Mouse (Mus musculus) urinary bladder, postnatal 14 days (tissue): ENCODE data around the gene Ccl27a.

Experiments
- DNase-seq: peaks from one replicate; pipeline ENCODE4 v3.0.0; 2021; ENCODE audit warnings: low spot score

The Ccl27a gene

GRCm38 (mm10) chr4:41755338-41756305 lies 18.4 kb downstream of the Ccl27a start, which contains the start of gene Sigmar1:
Gene Sigmar1, minus strand, starts transcription at chr4:41756157.
- peak; percentile 86 for DNase-seq

DNA sequence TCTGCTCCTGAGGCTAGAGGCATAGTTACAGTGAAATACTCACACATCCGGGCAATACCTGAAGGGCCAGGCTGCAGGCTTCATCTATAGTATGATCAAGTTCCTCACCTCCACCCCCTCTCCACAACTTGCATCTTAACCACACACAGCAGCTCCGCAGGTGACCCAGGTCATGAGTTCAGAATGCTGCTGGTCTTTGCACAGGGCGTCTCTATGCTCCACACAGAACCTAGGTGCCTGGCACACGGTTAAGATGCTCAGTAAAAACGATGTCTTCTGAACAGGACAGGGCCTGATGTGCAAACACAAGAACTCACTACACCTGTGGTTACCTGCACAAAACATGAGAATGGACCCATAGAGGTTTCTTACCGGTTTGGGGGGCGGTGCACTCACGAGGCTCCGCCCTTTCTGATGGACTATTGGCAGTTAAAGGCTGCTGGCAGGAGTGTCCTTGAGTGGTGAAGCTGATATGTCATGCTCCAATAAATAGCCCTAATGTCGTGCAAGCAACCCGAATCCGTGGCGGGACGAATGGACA lies 19.2 kb downstream of the Ccl27a start, which contains the start of gene Galt:
Galt (plus strand) TSS at position 432 of the 541 bp plus-strand sequence.
- peak; percentile 67 for DNase-seq

DNA sequence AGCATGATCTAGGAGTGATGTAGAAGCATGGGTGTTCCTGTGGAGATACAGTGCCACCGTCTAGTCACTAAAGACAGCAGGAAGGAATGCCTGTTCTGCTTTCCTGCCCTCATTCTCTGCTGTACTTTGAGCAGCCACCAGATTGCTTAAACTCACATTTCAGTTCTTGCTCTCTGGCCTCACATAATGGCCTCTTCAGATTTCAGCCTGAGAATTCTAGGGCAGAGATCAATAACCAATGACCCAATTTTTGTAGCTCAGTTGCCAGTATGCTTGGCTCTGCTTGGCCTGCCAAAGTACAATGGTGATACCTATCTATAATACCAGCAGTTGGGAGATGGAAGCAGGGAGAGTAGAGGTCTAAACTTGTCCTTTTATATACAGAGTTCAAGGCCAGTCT lies 29.0 kb downstream of the Ccl27a start:
- DNase-seq = no peak

DNA sequence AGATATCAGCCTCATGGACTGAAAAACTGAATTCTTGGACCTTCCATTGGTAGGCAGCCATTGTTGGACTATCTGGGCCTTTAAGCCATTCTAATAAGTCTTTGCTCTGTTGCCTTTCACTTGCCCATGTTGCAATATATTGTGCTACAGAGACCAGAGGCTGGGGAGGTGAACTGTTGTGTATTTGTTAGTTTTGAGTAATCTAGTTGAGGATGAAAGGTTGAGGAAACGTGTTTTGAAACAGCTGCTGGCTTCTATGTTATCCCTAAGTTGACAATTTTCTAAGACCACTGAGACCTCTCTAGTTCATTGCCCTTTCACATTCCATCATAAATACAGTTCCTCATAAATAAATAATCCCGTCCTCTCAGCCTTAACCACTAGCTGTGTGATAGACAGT lies 29.9 kb downstream of the Ccl27a start:
- no peak for DNase-seq

GRCm38 (mm10) chr4:41741158-41741560 lies 32.9 kb downstream of the Ccl27a start:
- DNase-seq = peak; percentile 92

GRCm38 (mm10) chr4:41740380-41741157 lies 33.5 kb downstream of the Ccl27a start:
- no peak for DNase-seq

- no peak for DNase-seq
Observed at GRCm38 (mm10) chr4:41739260-41739659, 34.8 kb downstream of the Ccl27a start.

- DNase-seq = no peak
Observed at GRCm38 (mm10) chr4:41738256-41738603, 35.8 kb downstream of the Ccl27a start.

- peak; percentile 78 for DNase-seq
Observed at GRCm38 (mm10) chr4:41737602-41738255, 36.3 kb downstream of the Ccl27a start.

DNA sequence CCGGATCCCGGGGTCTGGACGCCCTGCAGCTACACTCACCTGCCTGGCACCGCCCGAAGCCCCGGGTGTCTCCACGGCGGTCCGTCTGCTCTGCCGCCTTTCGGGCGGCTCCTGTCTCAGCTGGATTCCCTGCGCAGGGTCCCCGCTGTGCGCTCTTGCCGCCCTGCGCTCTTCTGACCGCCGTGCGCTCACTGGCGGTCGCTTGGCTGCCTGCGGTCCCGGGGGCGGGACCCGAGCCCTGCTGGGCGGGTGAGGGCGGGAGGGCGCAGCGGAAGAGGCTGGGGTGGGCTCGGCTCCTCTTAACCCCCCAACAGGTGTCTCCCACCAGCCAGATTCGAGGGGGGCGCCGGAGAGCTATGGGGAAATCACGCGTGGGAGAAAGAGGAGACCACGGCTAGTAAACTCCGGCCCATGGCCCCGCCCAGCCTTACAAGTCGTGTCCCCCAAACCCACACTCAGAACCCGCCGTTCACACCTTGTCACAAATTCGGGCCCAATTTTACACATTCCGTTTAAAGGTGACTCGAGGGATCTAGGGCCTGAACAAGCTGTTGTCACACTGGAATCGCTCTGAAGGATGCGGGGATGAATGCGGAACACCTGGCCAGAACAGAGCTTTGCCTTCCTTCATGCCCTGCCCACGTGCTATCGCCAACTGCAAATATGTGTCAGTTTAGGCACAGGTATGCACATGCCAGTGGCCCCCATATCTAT lies 42.8 kb downstream of the Ccl27a start, which contains the start of gene Arid3c:
Arid3c (minus strand) TSS at position 91 of the 714 bp plus-strand sequence.
- no peak for DNase-seq

- no peak for DNase-seq
Observed at GRCm38 (mm10) chr4:41726826-41727621, 47.0 kb downstream of the Ccl27a start.

- DNase-seq = peak; percentile 87
Observed at GRCm38 (mm10) chr4:41722918-41723351, 51.1 kb downstream of the Ccl27a start, which contains the start of gene Dctn3. Gene Dctn3, minus strand, starts transcription at chr4:41723170.
